Mouse (Mus musculus) right cerebral cortex, adult 2 months (tissue): ENCODE results near the gene Il18.

Source experiments
- DNase-seq, 2 experiments: peaks; one replicate each; pipeline ENCODE4 v3.0.0; 2021 to 2022; ENCODE audit warnings: low spot score in 2 of 2

Gene Il18

DNA sequence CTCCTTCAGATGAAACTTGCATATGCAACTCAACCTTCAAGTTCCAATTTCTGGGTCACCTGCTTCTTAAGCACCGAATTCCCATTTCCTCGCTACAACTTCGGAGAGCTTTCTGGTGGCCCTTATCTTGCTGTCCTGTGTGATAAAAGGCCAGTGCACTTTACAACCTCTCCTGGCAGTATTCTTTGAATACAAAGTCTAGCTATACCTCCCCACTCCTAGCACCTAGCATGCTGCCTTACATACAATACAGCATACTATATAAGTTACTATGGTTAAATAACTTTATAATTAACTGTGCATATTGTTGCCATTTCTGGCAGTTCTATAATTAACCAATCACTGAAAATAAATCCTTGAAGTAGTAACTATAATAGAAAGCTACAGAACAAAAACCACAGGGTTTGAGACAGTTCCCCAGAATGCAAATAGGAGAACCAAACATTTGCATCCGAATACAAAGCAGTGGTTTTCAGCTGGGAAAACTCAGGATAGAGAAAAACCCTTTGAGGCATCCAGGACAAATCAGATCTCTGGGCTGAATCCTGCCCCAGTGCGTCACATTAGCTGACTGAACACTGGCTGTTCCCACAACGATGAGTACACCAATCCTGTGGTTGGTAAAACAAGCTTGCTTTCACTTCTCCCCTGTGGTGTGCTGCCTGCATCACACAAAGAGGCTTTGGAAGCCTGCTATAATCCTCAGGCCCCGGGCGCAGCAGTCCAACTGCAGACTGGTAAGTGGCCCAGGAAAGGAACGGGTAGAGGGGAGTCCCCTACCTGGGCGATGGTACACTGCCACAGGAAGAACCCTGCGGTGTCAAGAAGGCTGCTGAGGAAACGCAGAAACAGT lies at the start of gene Il18:
Gene Il18, plus strand, starts transcription at position 587 of the 853 bp plus-strand sequence.
- DNase-seq = peak; percentile 66 to 77

DNA sequence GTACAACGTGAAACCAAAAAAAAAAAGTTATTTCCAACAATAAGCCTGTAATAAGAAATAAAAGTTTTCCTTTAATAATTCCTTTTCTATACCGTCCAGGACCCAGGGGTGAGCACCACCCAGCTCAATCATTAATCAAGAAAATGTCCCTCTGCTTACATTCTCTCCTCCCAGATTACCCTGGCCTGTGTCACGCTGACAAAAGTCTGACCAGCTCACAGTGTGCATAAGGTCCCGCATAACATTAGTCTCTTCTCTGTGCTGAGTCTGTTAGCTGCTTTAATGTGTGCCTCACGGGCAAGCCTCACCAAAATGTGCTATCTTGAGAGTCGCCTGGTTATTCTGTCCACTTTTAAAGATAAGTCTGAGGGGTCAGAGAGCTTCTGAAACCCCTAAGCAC lies 49.2 kb upstream of the Il18 start:
- DNase-seq = no peak

DNA sequence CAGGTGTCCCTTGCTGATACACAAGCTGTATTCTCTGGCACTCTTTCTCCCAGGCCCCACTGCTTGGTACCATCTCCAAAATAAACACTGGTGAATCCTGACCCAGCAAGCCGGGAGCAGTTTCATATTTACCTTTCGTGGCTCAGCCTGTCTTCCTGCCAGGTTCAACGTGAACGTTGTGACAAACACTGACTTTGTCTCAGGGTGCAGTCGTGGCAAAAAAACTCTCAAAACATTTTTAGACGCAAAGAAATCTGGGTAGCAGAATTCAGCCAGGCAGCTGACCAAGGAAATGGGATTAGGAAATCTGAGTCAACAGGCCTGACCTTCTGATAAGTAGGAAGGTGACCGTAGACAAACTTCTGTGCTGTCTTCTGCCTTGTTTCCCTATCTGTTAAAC lies 47.1 kb upstream of the Il18 start:
- no peak for DNase-seq

DNA sequence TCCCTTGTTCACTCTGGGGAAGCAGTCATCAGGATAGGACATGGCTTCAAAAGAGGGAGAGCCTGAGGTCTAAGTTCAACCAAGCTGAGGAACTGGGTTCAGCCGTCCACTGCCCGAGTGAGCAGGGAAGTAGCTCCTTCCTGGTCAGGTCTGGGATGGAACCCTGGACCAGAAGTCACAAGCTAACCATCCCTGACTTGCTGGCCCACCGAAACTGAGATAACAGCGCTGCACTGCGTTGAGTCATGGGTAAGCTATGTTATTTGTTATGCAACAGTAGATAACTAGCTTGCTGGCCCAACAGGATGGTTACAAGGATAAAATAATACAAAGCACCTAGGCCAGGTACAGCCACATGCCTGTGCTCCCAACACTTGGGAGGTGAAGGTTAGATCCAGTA lies 39.2 kb upstream of the Il18 start:
- no peak for DNase-seq

DNA sequence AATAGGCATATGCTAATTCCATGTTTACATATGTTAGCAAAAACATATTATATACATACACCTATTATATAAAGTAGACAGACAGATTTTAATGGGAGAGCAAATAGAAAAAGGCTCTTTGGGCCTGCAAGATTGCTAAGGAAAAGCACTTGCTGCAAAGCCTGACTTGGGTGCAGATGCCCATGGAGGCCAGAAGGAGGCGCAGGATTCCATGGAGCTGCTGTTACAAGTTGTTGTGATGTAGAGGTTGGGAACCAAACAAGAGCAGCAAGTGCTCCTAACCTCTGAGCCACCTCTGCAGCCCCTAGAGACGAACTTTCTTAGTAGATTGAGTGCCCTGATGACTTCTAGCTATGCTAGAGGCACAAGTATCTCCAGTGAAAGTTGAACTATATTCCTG lies 35.8 kb upstream of the Il18 start:
- no peak for DNase-seq

DNA sequence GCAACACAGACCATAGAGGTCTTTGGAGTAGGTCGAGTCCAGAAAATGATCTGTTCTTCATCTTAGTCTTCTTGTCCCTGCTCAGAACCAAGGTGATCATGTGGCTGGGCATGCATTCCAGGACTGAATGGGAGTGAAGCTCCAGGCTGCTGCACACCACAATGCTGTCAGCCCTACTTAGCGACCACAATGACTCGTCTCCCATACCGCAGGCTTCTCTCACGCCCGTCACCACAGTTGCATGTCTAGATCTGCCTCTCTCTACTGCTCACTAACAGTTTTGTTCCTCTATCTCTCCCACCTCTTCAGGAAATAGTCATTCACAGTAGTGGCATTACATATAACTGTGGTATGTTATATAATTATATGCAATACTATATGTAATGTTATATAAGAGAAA lies 33.9 kb upstream of the Il18 start:
- no peak for DNase-seq

DNA sequence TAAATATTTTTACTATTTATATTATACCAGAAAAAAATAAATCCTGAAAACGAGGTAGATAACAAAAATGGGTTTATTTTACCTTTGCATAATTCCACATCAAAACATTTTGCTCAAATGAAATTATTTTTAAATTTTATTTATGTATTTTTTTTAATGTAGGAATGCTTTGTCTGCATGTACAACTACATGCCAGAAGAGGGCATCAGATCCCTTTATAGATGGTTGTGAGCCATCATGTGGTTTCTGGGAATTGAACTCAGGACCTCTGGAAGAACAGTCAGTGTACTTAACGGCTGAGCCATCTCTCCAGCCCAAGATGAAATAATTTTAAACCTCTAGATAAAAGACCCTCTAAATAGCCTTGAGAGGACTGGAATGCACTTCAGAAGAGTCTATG lies 33.1 kb upstream of the Il18 start:
- no peak for DNase-seq

DNA sequence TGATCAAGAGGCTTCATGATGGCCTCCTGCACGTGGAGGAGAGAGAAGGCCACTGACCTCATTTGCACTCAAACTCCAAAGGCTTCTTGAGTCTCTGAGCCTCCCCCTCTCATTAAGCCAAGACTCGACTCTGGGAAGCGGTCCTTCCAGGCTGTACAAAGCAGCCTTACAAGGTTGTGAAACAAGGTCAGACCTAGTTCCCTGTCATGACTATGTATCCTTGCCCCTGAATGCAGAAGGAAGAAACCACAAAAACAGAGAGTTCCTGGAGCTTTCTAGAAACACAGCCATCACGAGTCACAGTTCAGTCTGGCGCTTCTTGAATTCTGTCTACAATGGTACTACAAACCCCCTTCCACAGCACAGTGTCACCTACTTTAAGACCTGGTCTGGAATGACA lies 32.1 kb upstream of the Il18 start:
- DNase-seq = no peak

DNA sequence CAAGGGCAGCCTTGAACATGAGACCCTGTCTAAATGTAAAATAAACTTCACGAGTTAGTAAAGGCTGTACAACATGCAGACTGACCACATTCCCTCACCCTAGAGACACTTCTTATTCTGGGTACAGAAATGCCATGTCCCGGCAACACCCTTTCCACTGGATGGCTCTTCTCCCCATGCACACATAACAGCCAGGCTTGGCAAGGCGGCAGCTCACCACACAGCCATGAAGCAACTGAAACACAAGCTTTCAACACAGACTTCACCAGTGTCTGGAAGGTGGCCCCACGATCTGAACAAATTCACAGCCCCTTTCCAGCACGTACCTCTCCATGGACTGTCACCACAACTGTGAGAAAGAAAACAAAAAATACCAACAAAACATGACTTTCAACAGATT lies 29.7 kb upstream of the Il18 start:
- no peak for DNase-seq

DNA sequence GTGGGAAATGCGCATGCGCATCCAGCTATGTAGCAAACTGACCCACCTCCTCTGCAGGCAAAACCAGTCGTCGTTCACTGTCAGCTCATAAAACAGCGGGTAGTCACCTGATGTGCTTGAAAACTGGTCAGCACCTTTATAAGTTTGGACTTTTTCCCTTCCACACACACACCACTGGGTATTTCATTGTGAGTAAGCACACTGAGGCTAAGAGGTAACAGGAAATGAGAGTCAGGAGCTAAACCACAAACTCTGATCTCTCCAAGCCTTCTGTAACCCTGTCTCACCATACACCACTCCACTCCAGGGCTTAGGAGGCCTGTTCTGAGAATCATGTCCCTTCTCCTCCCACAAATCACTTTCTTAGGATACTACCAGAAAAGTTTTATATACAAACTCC lies 29.0 kb upstream of the Il18 start:
- DNase-seq = no peak

DNA sequence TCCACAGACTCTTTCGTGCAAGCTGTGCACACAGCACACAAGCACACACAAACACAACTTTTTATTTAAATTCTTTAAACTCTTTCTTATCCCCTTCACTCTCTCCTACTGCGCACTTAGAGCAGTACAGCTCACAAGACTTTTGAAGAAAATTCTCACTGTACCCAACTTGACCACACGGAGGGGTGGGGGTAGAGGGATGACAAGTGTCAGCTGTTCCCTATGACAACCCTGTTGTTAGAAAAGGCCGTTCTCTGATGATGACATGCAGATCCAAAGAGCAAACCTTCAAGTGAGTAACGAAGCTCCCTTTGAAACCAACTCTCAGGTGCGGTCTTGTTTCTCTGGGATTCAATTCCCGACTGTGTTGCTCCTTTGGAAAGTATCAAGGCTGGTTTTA lies 26.8 kb upstream of the Il18 start:
- DNase-seq = no peak

DNA sequence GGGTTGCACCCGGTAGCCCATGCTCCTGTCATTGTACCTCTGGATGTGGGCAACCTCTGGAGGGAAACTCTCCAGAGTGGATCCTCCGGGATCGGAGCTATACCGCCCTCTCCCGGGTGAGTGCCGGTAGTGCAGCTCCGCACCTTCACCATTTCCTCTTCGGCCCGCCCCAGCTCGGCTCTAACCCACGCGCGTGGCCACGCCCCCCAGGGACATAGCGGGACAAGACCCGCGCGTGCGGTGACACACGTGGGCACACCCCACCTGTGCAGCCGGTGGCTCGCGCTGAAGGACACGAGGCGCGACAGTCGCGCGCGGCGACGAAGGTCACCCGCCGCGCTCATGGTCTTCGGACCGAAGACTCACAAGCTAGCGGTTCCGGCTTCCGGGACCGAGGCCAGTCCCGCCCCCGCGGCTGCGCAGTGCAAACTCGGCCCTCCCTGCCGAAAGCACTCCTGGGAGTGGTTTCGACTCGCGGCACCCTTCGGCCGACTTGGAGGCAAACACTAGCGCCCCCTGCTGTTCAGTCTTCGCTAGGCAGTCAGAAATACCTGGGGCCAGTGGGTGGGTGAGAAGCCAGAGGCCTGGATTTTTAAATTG lies 26.2 kb upstream of the Il18 start, which contains the start of gene Pts:
Gene Pts, minus strand, starts transcription at position 432 of the 600 bp plus-strand sequence.
- peak; percentile 97 for DNase-seq

DNA sequence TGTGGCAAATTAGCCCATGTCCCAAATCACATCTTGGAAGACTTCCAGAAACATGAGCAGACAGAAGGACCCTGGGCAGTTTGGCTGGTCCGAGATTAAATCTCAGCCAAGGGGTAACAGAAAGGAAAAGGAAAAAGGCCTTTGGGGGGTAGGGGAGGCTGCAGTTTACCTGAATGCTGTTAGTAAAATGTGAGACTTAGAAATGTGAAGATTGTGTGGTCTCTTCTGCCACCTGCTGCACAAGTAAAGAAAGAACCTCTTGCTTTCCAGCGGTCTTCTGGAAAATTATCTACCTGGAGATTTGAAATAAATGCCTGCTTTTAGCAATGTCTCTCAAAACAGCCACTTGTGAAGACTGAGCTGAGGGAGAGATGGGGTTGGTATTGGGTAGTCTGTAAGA lies 23.7 kb upstream of the Il18 start:
- peak; percentile 59 to 62 for DNase-seq

DNA sequence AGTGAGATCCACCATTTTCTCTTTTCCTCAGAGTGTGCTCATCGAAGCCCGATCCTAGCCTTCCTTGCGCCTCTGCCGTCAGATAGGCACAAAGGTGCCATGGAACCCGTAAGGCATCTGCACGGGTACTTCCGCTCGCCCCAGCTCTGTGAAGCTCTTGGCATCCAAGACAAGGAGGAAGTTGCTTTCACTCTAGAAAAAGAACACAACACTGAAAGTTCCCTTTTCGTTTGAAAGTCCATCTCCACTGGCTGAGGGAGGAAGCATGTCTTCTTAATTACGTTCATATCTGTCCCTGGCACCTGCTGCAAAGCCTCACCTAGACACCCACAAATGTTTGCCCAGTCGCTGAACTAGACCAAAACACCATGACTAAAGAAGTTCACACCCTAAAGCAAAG lies 21.3 kb upstream of the Il18 start:
- no peak for DNase-seq

DNA sequence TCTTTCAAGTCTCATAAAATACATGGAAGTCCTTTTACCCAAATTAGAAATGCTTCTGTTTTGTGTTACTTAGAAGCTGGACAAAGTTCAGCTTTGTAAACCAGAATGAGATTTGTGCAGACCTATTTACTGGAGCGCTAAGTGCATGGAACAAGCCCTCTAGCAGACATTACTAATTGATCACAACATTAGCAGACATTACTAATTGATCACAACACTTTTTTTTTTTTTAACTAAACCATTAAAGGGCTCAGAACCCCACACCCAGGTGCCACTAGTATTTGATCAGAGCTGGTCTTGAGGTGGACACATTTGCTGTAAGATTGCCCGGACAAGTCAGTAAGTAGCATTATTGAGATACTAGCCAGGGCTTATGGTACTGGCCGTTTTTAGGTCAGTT lies 20.8 kb upstream of the Il18 start:
- no peak for DNase-seq

DNA sequence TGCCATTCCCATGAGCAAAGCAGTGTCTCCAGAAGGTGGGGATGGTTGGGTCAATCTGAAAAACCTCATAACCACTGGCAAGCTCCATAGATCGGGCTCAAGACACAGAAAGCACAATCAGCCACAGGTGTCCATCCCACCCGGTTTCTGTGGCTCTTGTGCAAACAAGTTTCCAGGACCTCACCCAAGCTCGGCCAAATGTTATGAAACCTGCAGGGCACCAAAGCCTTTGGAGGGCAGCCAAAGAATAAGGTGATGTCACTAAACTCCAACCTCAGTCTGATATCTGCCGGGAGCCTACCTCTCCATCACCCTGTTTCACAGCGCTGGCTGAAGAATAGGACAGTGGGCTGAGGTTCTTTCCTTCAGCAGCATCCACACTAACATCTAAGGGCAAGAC lies 18.7 kb upstream of the Il18 start:
- DNase-seq = no peak

DNA sequence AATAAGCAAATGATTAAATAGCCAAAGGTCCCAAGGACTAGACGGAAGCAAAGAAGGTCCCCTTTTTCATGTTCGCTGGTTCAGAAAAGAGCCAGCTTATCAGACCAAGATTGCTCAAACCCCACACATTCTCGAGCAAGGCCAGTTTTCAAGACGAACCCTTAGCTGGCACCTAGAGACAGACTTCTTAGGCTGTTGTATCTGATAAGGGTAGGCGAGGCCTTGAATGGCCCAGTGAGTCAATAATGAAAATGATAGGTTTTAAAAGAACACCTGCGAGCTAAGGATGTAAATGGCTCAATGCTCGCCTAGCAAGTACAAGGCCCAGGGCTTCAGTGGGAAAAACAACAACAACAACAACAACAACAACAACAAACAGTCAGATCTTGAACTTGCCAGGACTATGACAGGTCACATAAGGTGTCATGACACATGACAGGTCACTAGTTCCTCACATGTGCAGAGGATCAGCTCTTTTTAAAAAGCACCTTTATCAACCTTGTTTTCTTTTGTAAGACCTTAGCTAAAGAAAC lies 18.0 kb upstream of the Il18 start:
- DNase-seq = no peak

DNA sequence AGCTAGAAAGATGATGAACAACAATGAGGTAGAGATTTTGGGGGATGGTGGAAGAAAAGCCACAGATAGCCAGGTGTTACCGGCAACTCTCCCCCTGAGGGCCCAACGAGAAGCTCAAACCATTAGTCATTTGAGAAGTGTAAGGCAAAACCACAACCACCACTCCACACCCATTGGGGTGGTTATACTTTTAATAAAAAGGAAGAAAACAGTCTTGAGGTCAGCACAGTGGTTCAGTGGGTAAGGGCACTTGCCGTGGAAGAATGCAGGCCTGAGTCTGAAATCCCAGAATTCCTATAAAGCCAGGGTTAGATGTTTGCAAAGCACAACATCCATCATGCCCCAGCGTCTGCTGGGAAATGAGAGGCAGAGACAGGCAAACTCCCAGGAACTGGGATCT lies 17.3 kb upstream of the Il18 start:
- no peak for DNase-seq

DNA sequence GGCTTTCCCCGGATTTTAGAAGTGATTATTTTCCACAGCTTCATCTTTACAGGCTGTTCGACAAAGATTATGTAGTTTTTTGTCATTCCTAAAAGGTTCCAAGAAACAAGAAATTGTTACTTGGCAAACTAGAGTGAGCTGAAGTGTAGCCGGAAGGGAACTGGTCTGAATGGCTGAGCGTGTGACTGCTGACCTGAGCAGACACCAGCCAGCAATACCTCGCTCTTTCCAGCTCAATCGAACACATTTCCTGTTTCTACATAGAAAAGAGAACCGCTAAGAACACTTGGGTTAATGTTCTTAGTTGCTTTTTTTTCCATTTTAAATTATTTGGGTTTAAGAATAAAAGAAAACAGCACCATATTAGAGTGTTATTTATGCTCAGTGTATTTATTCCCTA lies 14.5 kb upstream of the Il18 start:
- DNase-seq = no peak

DNA sequence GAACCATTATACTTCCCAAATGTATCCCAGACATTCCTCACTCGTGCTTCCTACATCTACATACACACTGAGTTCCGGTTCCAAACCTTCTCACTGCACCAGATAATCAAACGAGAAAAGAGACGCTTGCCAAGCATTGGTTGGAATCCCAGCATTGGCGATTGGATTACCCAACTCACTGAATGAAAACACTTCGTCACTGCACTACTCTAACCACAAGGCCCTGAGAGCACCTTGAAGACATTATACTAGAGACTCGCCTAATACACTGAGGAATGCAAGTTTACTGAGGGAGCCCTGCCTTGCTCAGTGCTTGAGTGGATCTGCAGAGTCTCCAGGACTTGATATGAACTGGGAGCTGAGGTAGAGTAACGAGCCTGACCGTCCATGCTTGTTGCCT lies 12.2 kb upstream of the Il18 start:
- no peak for DNase-seq

DNA sequence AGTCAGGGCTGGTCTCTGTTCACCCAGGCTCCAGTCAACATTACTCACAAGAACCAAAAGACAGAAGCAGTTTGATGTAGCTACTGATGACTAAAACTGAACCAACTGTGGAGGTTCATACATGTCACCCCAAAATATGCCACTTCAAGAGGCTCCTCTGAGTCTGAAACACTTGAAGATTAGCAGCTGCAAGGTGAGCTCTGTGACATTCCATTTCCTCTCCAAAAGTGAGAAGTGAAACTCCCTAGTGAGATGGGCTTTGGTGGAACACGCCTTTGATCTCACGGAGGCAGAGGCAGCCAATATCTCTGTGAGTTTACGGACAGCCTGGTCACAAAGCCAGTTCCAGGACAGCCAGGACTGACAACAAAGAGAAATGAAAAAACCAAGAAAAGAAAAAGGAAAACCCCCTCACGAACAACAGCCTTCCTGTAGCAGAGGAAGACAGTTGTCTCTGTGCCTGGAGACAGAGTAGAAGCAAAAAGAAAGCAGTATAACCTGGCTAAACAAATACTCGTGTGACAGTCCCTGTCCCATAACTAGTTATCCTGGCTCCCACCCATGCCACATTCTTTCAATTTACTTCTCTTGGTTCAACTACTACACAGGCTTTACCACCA lies 6.7 kb upstream of the Il18 start:
- no peak for DNase-seq

DNA sequence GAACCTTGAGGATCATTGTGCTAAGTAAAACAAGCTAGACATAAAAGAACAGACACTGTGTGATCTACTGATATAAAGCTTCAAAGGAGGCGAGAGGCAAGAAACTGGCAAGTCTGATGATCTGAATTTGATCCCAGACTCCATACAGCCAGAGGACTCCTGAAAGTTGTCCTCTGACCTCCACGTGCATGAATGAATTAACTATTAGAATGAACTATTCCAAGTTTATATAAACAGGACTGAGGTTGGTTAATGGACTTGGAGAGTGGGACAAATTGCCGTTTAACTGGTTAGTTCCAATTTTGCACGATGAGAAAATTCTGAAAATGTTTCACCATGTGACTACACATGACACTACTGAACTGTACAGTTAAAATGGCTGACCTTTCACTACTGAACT lies 5.7 kb upstream of the Il18 start:
- DNase-seq = no peak

DNA sequence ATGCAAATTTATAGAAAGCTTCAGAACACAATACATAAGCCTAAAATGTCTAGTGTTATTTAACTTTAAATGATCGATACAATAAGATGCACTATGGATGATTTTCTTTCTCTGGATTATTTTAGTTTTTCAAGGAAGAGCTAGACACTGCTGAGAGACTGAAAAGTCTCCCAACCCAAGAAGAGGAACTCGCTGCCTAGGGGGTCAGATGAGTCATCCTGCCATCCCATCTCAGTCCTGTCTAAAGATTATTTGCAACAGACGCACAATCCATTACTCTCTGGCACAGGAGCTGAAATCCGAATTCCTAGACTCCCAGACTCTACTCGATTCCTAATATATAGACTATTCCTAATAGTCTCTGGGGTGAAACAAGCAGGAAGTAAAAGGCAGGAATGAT lies 2.4 kb upstream of the Il18 start:
- no peak for DNase-seq
